Mouse (Mus musculus) testis, postnatal 10 days (tissue): ENCODE measurements around the gene Olfr824.
A peak's percentile ranks its signal among the peaks of the same experiment; 100 is the strongest.
"Not testable (repeated sequence)": the region's sequence is repeated elsewhere in the genome, so short reads cannot be mapped to it uniquely, and the experiment has no call there.

Experiments
- DNase-seq: peaks from one replicate; pipeline ENCODE4 v3.0.0; 2021; ENCODE audit warnings: low spot score

Olfr824 gene

DNA sequence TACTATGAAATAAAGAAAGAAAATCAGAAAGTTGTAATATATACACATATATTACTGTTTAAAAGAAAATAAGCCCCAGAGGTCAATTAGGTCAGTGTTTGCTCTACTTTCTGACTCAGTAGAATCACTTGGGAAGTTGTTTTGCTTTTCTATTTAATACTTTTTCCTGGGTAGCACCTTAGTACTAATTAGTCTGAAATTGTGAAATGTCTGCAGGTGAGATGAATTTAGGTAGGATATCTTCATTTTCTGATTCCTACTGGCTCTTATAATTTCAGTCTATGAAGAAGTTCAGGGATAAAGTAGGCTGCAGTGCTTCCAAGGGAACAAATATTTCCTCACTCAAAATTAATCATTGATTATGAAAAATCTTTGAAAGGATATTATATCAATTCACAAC, at the start of gene Olfr824:
Olfr824 (minus strand) TSS at position 101 of the 400 bp plus-strand sequence.
- not testable (repeated sequence) for DNase-seq

DNA sequence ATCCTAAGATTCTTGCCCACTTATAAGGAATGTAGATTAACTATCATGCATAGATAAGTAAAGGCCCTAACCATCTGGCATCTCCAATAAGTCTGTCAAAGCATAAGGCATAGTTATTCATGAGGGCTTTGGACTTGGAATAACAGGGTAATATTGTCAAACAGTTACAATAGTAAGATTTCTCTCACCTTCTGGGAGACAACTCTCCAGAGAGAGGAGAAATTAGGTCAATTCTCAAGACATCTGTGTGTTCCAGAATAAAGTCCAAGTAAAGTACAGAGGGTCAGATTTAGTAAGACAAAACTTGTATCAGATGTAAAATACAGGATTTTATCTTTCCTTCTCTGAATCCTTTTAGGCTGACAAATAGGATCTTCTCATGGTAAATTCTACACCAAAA, 36.9 kb upstream of the Olfr824 start, which contains the start of gene Olfr825:
Olfr825 (minus strand) TSS at position 101 of the 400 bp plus-strand sequence.
- DNase-seq = no peak

DNA sequence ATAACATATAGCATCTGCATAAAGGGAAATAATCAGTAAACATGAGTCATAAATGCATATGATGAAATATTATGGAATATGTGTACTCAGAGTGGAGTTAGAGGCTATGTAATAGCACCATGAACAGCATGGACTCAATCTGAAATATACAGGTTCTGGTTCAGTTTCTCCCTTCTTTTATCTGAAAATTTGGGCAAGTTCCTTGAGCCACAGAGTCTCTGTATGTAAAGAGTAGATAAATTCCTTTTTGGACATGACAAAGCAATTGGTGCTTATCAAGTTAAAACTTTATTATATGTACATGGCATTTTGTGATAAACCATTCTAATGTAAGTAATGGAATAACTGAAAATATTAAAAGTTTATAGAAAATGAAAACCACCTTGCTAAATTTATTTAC, 35.4 kb upstream of the Olfr824 start:
- DNase-seq = no peak

DNA sequence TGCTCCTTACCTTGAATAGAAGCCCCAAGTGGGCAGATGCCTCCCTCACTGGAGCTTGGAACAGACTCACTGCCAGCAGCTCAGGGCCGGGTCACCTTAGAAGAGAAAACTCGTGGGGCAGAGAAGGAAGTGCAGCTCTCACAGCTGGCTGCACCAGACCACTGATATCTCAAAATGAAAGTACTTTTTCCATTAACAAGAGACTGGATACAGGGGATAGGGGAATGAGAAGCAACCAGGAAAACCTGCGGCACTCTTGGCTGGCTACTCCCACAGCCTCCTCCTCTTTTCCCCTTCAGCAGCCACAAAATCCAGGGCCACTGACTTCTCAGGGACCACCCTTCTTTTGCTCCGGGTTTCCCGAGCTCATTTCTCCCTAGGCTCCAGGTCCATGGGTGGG, 14.3 kb upstream of the Olfr824 start:
- DNase-seq = no peak

DNA sequence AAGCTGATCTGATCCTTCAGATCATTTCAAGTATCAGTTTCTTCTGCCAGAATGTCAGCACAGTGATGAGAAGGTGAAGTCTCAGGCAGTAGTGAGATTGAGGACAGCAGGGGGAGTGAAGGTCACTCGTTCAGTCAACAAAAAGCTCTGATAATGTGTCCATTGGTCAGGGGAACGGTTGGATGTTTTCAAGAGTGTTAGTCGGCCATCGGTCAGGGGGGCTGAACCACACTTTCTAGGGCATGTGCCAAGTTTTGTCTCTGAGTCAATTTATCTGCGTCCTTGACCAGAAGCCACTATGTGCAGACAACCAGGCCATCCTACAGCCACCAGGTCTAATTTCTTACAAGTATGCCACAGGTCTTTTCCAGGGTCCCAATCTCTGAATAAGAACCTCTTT, 12.7 kb upstream of the Olfr824 start:
- DNase-seq = not testable (repeated sequence)

DNA sequence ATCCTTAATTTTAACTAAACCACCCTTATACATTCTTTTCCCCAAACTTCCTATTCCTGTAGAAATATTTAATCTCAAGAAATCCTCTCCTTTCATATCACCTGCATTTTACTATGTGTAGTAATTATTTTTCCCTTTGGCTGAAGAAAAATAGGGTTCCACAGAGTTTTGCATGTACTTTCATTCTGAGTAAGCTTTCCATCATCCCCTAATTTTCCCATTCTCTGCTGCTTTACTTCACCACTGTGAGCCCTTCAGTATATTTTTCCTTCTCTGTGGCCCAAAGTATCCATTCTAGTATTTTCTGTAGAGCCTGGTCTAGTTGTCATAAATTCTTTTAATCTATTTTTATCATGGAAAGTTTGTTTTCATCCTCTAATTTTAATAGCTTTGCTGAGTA, 5.0 kb upstream of the Olfr824 start:
- DNase-seq = no peak

DNA sequence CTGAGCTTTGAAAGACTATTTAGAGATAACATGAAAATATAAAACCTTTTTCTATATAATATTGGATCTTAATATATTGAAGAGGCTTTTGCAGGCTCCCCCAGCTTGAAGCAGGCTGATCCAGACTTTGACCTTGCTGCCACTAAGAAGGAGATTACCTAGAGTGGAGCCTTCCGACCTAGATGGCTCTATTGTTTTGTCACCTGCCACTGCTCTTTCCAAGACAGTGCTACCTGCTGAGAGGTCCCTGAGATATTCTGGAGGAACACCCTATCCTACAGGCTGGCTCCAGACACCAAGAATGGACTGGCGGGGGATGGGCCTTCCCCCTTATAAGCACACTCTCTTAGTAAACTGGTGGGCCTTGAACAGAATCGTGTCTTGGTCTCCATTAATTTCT, 13.8 kb downstream of the Olfr824 start:
- DNase-seq = not testable (repeated sequence)

DNA sequence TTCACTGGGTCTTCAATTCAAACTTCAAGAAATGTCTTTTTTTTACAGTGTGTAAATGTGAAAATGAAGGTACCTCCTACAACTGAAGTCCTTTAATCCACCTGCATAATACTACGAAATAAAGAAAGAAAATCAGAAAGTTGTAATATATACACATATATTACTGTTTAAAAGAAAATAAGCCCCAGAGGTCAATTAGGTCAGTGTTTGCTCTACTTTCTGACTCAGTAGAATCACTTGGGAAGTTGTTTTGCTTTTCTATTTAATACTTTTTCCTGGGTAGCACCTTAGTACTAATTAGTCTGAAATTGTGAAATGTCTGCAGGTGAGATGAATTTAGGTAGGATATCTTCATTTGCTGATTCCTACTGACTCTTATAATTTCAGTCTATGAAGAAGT, 14.5 kb downstream of the Olfr824 start, which contains the start of gene Olfr823:
Olfr823 (minus strand) TSS at position 101 of the 400 bp plus-strand sequence.
- DNase-seq = not testable (repeated sequence)

DNA sequence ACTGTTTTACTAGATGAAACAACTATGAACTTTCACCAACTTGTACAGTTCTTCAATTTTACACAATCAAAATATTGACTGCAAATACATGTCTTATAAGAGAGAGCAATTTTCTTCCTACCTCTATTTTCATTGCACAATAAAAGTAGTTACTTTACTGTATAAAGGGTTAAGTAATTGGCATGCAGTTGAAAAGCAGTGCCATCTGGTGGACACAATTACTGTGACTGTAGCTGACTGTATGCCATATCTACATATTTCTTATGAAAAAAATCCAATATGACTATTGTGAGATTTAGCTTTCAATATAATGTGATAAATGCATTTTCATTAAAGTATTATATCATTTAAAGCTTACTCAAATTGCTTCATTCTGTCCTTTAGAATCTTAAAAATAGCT, 33.7 kb downstream of the Olfr824 start:
- no peak for DNase-seq

DNA sequence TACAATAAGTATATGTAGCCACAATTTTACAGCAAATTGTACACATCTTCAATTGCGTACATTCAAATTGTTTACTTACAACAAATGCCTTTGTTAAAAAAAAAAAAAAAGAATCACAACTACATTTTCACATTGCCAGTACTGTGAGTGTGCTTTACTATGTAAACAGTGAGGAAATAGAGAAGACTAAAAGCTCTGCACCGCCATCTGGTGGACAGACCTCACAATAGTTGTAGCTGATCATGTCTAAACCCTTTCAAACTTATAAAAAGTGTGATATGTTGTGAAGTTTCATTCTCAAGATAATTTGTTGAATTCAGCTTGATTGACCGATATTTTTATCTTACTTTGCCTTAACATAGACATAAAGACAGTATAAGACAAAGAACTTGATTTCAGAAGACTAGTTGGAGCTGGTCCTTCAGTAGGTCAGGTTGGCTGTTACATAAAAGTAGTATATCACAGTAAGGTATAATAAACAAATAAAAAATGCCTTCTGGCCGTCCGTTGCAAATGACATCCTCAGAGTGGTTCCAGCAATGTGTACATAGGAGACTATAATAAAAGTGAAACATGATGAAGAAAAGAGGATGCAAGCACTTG, 36.9 kb downstream of the Olfr824 start:
- peak; percentile 83 for DNase-seq
